Comparison of ENCODE assay signal across 7 mouse cellular contexts in the genomic region with DNA sequence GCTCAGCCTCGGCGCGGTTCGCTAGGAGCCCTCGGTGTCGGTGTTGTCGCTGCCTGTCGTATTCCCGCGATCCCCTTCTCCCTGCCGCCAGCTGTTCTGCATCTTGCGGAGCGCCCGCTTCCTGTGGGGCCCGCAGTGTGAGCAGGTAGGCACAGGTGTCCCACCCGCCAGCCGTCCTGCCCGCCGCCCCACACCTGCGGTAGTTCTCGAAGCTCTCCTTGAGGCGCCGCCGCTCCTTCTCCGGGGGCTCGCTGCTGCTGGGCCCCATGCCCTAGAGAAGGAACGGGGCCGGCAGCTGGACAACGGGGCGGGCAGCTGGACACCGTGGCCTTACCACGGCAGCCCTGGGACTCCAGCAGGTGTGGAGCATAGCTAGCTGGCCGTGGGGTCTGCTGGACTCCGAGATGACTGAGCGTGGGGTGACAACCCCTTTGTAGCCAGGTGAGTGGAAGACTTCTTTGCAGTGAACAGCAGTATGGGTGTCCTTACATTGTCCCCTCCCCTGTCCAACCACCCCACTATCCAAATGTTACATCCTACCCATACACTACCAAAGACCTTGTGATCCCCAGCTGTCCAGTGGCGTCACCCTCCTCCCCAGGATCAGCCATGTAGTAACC. TPM values are rescaled to one million over a fixed set of nuclear protein-coding genes. Genes with fewer than 3 reads are reported as not detected.
DNase-seq lines count a peak whose midpoint lies in the region; ATAC-seq and TF ChIP-seq lines count a peak whose summit lies in the region.

No protein-coding gene starts in this region.

- 4% methylated on average over 36 of the region's 36 CpGs for WGBS in lung, embryonic 14.5 days
- 5% methylated on average over 36 of the region's 36 CpGs for WGBS in bone marrow, adult 2 months
- WGBS in embryonic facial prominence, embryonic 10.5 days: 3% methylated on average over 36 of the region's 36 CpGs
- WGBS in hindbrain, embryonic 13.5 days: 3% methylated on average over 36 of the region's 36 CpGs
- 3% methylated on average over 36 of the region's 36 CpGs for WGBS in midbrain, embryonic 11.5 days

- H3K9me3 ChIP-seq in lung, embryonic 14.5 days (ENCODE audit: low read depth, low read length): no peaks in the 10 kb centered on the region
- H3K9me3 ChIP-seq in embryonic facial prominence, embryonic 10.5 days: no peaks in the 10 kb centered on the region
- H3K9me3 ChIP-seq in hindbrain, embryonic 13.5 days: no peaks in the 10 kb centered on the region
- H3K9me3 ChIP-seq in midbrain, embryonic 11.5 days (ENCODE audit: control insufficient read depth, low read length): no peaks in the 10 kb centered on the region

- ATAC-seq in lung, embryonic 14.5 days (ENCODE audit: insufficient read depth): peak; percentile 19; the same call in 1 of the 2 replicates
- ATAC-seq in hindbrain, embryonic 13.5 days (ENCODE audit: low FRiP score): peak; percentile 54
- peak; percentile 59 for ATAC-seq in midbrain, embryonic 11.5 days (ENCODE audit: low FRiP score)

- peak overlapping the region; percentile 94 for H3K9ac ChIP-seq in lung, embryonic 14.5 days
- H3K9ac ChIP-seq in hindbrain, embryonic 13.5 days: peak overlapping the region; percentile 86
- peak overlapping the region; percentile 96 for H3K9ac ChIP-seq in midbrain, embryonic 11.5 days (ENCODE audit: low read length)

- no peak for TF ChIP-seq POLR2A in bone marrow, adult 2 months (IDR thresholded peaks at IDR 0.05; ENCODE audit: borderline replicate concordance, control insufficient read depth, low read depth, low read length)

- peaks cover 17% of the 10 kb centered on the region; the same call in 1 of the 2 replicates for H3K4me1 ChIP-seq in lung, embryonic 14.5 days (ENCODE audit: insufficient read depth)
- H3K4me1 ChIP-seq in bone marrow, adult 2 months (ENCODE audit: control insufficient read depth, insufficient read depth, low read length): peaks cover 4% of the 10 kb centered on the region
- H3K4me1 ChIP-seq in embryonic facial prominence, embryonic 10.5 days: peaks cover 51% of the 10 kb centered on the region
- peaks cover 35% of the 10 kb centered on the region for H3K4me1 ChIP-seq in hindbrain, embryonic 13.5 days (replicated peaks)
- peaks cover 15% of the 10 kb centered on the region for H3K4me1 ChIP-seq in midbrain, embryonic 11.5 days (ENCODE audit: control insufficient read depth, insufficient read depth, low read length)

- H3K27me3 ChIP-seq in lung, embryonic 14.5 days (ENCODE audit: insufficient read depth, low read length): no peaks in the 10 kb centered on the region
- no peaks in the 10 kb centered on the region; the same call in 1 of the 2 replicates for H3K27me3 ChIP-seq in embryonic facial prominence, embryonic 10.5 days (replicated peaks; ENCODE audit: low read depth, poor library complexity, severe bottlenecking)
- no peaks in the 10 kb centered on the region for H3K27me3 ChIP-seq in hindbrain, embryonic 13.5 days
- H3K27me3 ChIP-seq in midbrain, embryonic 11.5 days (ENCODE audit: control insufficient read depth, insufficient read depth, low read length): no peaks in the 10 kb centered on the region

- TF ChIP-seq CTCF in lung, embryonic 14.5 days (IDR thresholded peaks at IDR 0.05; ENCODE audit: low read depth): no peak
- no peak for TF ChIP-seq CTCF in bone marrow, adult 2 months (IDR thresholded peaks at IDR 0.05; ENCODE audit: control insufficient read depth, insufficient read depth, low read length)

- H3K4me2 ChIP-seq in lung, embryonic 14.5 days: peak overlapping the region; percentile 98
- H3K4me2 ChIP-seq in hindbrain, embryonic 13.5 days: peak overlapping the region; percentile 79
- peak overlapping the region; percentile 83 for H3K4me2 ChIP-seq in midbrain, embryonic 11.5 days

- DNase-seq in lung, embryonic 14.5 days: no peak
- DNase-seq in lung, postnatal 4 days: no peak
- DNase-seq in embryonic facial prominence, embryonic 10.5 days (ENCODE audit: low spot score): no peak
- DNase-seq in midbrain, embryonic 11.5 days (ENCODE audit: low spot score, missing footprints): peak; percentile 94
- DNase-seq in thymus, postnatal 4 days: peak; percentile 83

- peaks cover 30% of the 10 kb centered on the region for H3K36me3 ChIP-seq in lung, embryonic 14.5 days (ENCODE audit: insufficient read depth)
- peaks cover 34% of the 10 kb centered on the region for H3K36me3 ChIP-seq in embryonic facial prominence, embryonic 10.5 days (replicated peaks)
- peaks cover 35% of the 10 kb centered on the region for H3K36me3 ChIP-seq in hindbrain, embryonic 13.5 days
- no peaks in the 10 kb centered on the region; the same call in 1 of the 2 replicates for H3K36me3 ChIP-seq in midbrain, embryonic 11.5 days (ENCODE audit: control insufficient read depth, insufficient read depth, low read length)

- peak overlapping the region; percentile 80 for H3K4me3 ChIP-seq in lung, embryonic 14.5 days (ENCODE audit: low read depth, low read length)
- H3K4me3 ChIP-seq in bone marrow, adult 2 months (replicated peaks; ENCODE audit: control insufficient read depth, low read depth, low read length): peak overlapping the region; percentile 91
- H3K4me3 ChIP-seq in embryonic facial prominence, embryonic 10.5 days: peak overlapping the region; percentile 92
- H3K4me3 ChIP-seq in hindbrain, embryonic 13.5 days: peak overlapping the region; percentile 64
- H3K4me3 ChIP-seq in midbrain, embryonic 11.5 days (ENCODE audit: low read depth, low read length): peak overlapping the region; percentile 87

- H3K27ac ChIP-seq in lung, embryonic 14.5 days (ENCODE audit: low read depth): peak overlapping the region; percentile 69
- H3K27ac ChIP-seq in bone marrow, adult 2 months (ENCODE audit: control insufficient read depth, insufficient read depth, low read depth, low read length, poor library complexity): peak overlapping the region; percentile 52
- peak overlapping the region; percentile 98 for H3K27ac ChIP-seq in embryonic facial prominence, embryonic 10.5 days (replicated peaks)
- peak overlapping the region; percentile 90 for H3K27ac ChIP-seq in hindbrain, embryonic 13.5 days
- H3K27ac ChIP-seq in midbrain, embryonic 11.5 days (ENCODE audit: low read depth, low read length): no peak overlapping the region

RNA-seq across cellular contexts. Expression of a gene that starts 0.5 kb away (rescaled TPM):
- polyA plus RNA-seq in lung, embryonic 14.5 days (2014; fragmentation: Nextera tagmentation; extraction: Ambion mirVana): 29.1 and 32.1 TPM in 2 replicates
- 4.0 and 6.9 TPM in 2 replicates for polyA plus RNA-seq in bone marrow, adult 2 months (2011; ENCODE audit: insufficient read depth, insufficient read length, low replicate concordance, missing spikeins)
- polyA plus RNA-seq in embryonic facial prominence, embryonic 10.5 days (2016; fragmentation: Nextera tagmentation; extraction: Ambion mirVana): 31.5 and 32.2 TPM in 2 replicates
- polyA plus RNA-seq in hindbrain, embryonic 13.5 days (2015; fragmentation: Nextera tagmentation; extraction: Ambion mirVana): 29.0 and 29.6 TPM in 2 replicates
- polyA plus RNA-seq in midbrain, embryonic 11.5 days (2014; fragmentation: Nextera tagmentation; extraction: Ambion mirVana): 29.5 and 35.0 TPM in 2 replicates

RNA-seq across cellular contexts. Expression of a gene that starts 8.3 kb away (rescaled TPM):
- 2.4 and 2.8 TPM in 2 replicates for polyA plus RNA-seq in lung, embryonic 14.5 days (2014; fragmentation: Nextera tagmentation; extraction: Ambion mirVana)
- 67.0 and 199 TPM in 2 replicates for polyA plus RNA-seq in bone marrow, adult 2 months (2011; ENCODE audit: insufficient read depth, insufficient read length, low replicate concordance, missing spikeins)
- 0.87 and 0.96 TPM in 2 replicates for polyA plus RNA-seq in embryonic facial prominence, embryonic 10.5 days (2016; fragmentation: Nextera tagmentation; extraction: Ambion mirVana)
- polyA plus RNA-seq in hindbrain, embryonic 13.5 days (2015; fragmentation: Nextera tagmentation; extraction: Ambion mirVana): 1.3 and 1.6 TPM in 2 replicates
- polyA plus RNA-seq in midbrain, embryonic 11.5 days (2014; fragmentation: Nextera tagmentation; extraction: Ambion mirVana): 0.99 and 1.1 TPM in 2 replicates

RNA-seq across cellular contexts. Expression of a gene that starts 28.1 kb away (rescaled TPM):
- polyA plus RNA-seq in lung, embryonic 14.5 days (2014; fragmentation: Nextera tagmentation; extraction: Ambion mirVana): 28.1 and 32.8 TPM in 2 replicates
- 25.2 and 42.6 TPM in 2 replicates for polyA plus RNA-seq in bone marrow, adult 2 months (2011; ENCODE audit: insufficient read depth, insufficient read length, low replicate concordance, missing spikeins)
- 39.3 and 39.8 TPM in 2 replicates for polyA plus RNA-seq in embryonic facial prominence, embryonic 10.5 days (2016; fragmentation: Nextera tagmentation; extraction: Ambion mirVana)
- 27.8 and 35.2 TPM in 2 replicates for polyA plus RNA-seq in hindbrain, embryonic 13.5 days (2015; fragmentation: Nextera tagmentation; extraction: Ambion mirVana)
- polyA plus RNA-seq in midbrain, embryonic 11.5 days (2014; fragmentation: Nextera tagmentation; extraction: Ambion mirVana): 22.3 and 22.5 TPM in 2 replicates

RNA-seq across cellular contexts. Expression of a gene that starts 36.7 kb away (rescaled TPM):
- polyA plus RNA-seq in lung, embryonic 14.5 days (2014; fragmentation: Nextera tagmentation; extraction: Ambion mirVana): 103 and 116 TPM in 2 replicates
- polyA plus RNA-seq in bone marrow, adult 2 months (2011; ENCODE audit: insufficient read depth, insufficient read length, low replicate concordance, missing spikeins): 56.8 and 78.4 TPM in 2 replicates
- 133 and 137 TPM in 2 replicates for polyA plus RNA-seq in embryonic facial prominence, embryonic 10.5 days (2016; fragmentation: Nextera tagmentation; extraction: Ambion mirVana)
- polyA plus RNA-seq in hindbrain, embryonic 13.5 days (2015; fragmentation: Nextera tagmentation; extraction: Ambion mirVana): 154 and 162 TPM in 2 replicates
- 115 and 119 TPM in 2 replicates for polyA plus RNA-seq in midbrain, embryonic 11.5 days (2014; fragmentation: Nextera tagmentation; extraction: Ambion mirVana)

RNA-seq across cellular contexts. Expression of a gene that starts 36.7 kb away (rescaled TPM):
- 97.4 and 104 TPM in 2 replicates for polyA plus RNA-seq in lung, embryonic 14.5 days (2014; fragmentation: Nextera tagmentation; extraction: Ambion mirVana)
- 25.5 and 34.2 TPM in 2 replicates for polyA plus RNA-seq in bone marrow, adult 2 months (2011; ENCODE audit: insufficient read depth, insufficient read length, low replicate concordance, missing spikeins)
- polyA plus RNA-seq in embryonic facial prominence, embryonic 10.5 days (2016; fragmentation: Nextera tagmentation; extraction: Ambion mirVana): 144 and 151 TPM in 2 replicates
- 94.3 and 95.6 TPM in 2 replicates for polyA plus RNA-seq in hindbrain, embryonic 13.5 days (2015; fragmentation: Nextera tagmentation; extraction: Ambion mirVana)
- polyA plus RNA-seq in midbrain, embryonic 11.5 days (2014; fragmentation: Nextera tagmentation; extraction: Ambion mirVana): 110 and 118 TPM in 2 replicates

Comparison
In these comparisons a context has a peak if more than half of its experiments do, and no peak if none do; other contexts are left out.
1. DNase-seq: peak in midbrain, embryonic 11.5 days (single experiment) and thymus, postnatal 4 days (single experiment); none in lung, embryonic 14.5 days (single experiment), lung, postnatal 4 days (0 of 2) and embryonic facial prominence, embryonic 10.5 days (single experiment).
2. RNA of a gene that starts 8.3 kb away (polyA plus RNA-seq): 67.0 to 199 TPM in bone marrow, adult 2 months; 2.4 to 2.8 TPM in lung, embryonic 14.5 days, 1.3 to 1.6 TPM in hindbrain, embryonic 13.5 days, 0.99 to 1.1 TPM in midbrain, embryonic 11.5 days and 0.87 to 0.96 TPM in embryonic facial prominence, embryonic 10.5 days; every median in the first group is over 10 times any median in the second.
3. Peak in every context shown above with its lines, with median percentiles within 50 percentile points of each other: ATAC-seq, H3K4me2 ChIP-seq, H3K4me3 ChIP-seq and H3K9ac ChIP-seq.